Mouse (Mus musculus) bone marrow, adult 2 months (tissue): Measurements from ENCODE around the gene Ddr1.

Source experiments
- CTCF ChIP-seq: fragments of 200-500 bp; IDR thresholded peaks from 2 replicates; pipeline ENCODE4 v1.5.1; 2011; ENCODE audit warnings: low read length, control low read depth; ENCODE audit not compliant: control insufficient read depth, insufficient read depth
- POLR2A ChIP-seq: fragments of 200-500 bp; IDR thresholded peaks from 2 replicates; pipeline ENCODE4 v1.6.1; 2011; ENCODE audit warnings: low read depth, mild to moderate bottlenecking, control low read depth, low read length, borderline replicate concordance; ENCODE audit not compliant: control insufficient read depth

GRCm38 (mm10) chr17:35692368-35692767, 12.1 kb downstream of the Ddr1 start:
- no peak for TF ChIP-seq CTCF
- no peak for TF ChIP-seq POLR2A
